Mouse (Mus musculus) heart, embryonic 10.5 days (tissue): ENCODE measurements around the gene Zfp296. TPM values are rescaled to one million over a fixed set of nuclear protein-coding genes. Genes with fewer than 3 reads are reported as not detected.

ENCODE experiments used
- DNase-seq: peaks from one replicate; pipeline ENCODE4 v3.0.0-alpha.2; 2017; ENCODE audit warnings: low spot score
- H3K27ac ChIP-seq: fragments of 300-500 bp; sonication (generic); 2 replicates; pipeline ENCODE4 v1.5.1; 2016; ENCODE audit warnings: mild to moderate bottlenecking
- H3K27me3 ChIP-seq: fragments of 300-500 bp; sonication (generic); 2 replicates; pipeline ENCODE4 v1.6.1; 2016; ENCODE audit warnings: mild to moderate bottlenecking; ENCODE audit not compliant: poor library complexity, insufficient read depth, severe bottlenecking
- H3K36me3 ChIP-seq: fragments of 300-500 bp; sonication (generic); 2 replicates; pipeline ENCODE4 v1.6.1; 2016; ENCODE audit warnings: mild to moderate bottlenecking, moderate library complexity
- H3K4me1 ChIP-seq: fragments of 300-500 bp; sonication (generic); 2 replicates; pipeline ENCODE4 v1.6.1; 2016; ENCODE audit warnings: mild to moderate bottlenecking
- H3K4me3 ChIP-seq: fragments of 300-500 bp; sonication (generic); 2 replicates; pipeline ENCODE4 v1.5.1; 2016; ENCODE audit warnings: mild to moderate bottlenecking, moderate library complexity
- H3K9me3 ChIP-seq: fragments of 300-500 bp; sonication (generic); 2 replicates; pipeline ENCODE4 v1.6.1; 2016; ENCODE audit warnings: mild to moderate bottlenecking, moderate library complexity
- WGBS: fragments of 180-500 bp; shearing (Covaris S2); methylation state at CpG from one replicate; pipeline ENCODE4 v1.1.7; 2016; 5-methylcytosine and 5-hydroxymethylcytosine counted together
- polyA plus RNA-seq: library from polyadenylated mRNA; unstranded; fragments of >200 nt; fragmentation: Nextera tagmentation; extraction: Ambion mirVana; gene quantifications from 2 replicates; pipeline ENCODE4 v1.2.1, GENCODE M21; 2016

The Zfp296 gene
- polyA plus RNA-seq, 1 experiment from 2014 or later, result 0.69 TPM

- peak overlapping the region; percentile 76 for H3K4me3 ChIP-seq
- peaks cover 12% of the 10 kb centered on the region for H3K36me3 ChIP-seq
- H3K27me3 ChIP-seq, result no peaks in the 10 kb centered on the region
- H3K4me1 ChIP-seq, result no peaks in the 10 kb centered on the region
- DNase-seq, result no peak
- peak overlapping the region; percentile 59; the same call in 1 of the 2 replicates for H3K27ac ChIP-seq
- WGBS, result 57% methylated on average over 3 of the region's 3 CpGs
- no peaks in the 10 kb centered on the region for H3K9me3 ChIP-seq
These were observed 50.6 kb downstream of the Zfp296 start for GRCm38 (mm10) chr7:19627721-19628120.

GRCm38 (mm10) chr7:19628192-19628535 is 51.1 kb downstream of the Zfp296 start:
- Histone ChIP-seq H3K36me3 (peaks cover 17% of the 10 kb centered on the region), H3K27me3 (no peaks in the 10 kb centered on the region), H3K27ac (peak overlapping the region; percentile 59), H3K9me3 (no peaks in the 10 kb centered on the region), H3K4me3 (peak overlapping the region; percentile 76), H3K4me1 (no peaks in the 10 kb centered on the region)
- DNase-seq, result no peak
- WGBS, result 14% methylated on average over 17 of the region's 17 CpGs

- Histone ChIP-seq H3K4me1 (peaks cover 4% of the 10 kb centered on the region; the same call in 1 of the 2 replicates), H3K27ac (peak overlapping the region; percentile 59), H3K36me3 (peaks cover 22% of the 10 kb centered on the region), H3K4me3 (peak overlapping the region; percentile 76), H3K9me3 (no peaks in the 10 kb centered on the region), H3K27me3 (no peaks in the 10 kb centered on the region)
- DNase-seq, result peak; percentile 98
- WGBS, result under 1% methylated on average over 57 of the region's 57 CpGs
These were observed 51.7 kb downstream of the Zfp296 start for GRCm38 (mm10) chr7:19628536-19629360.

- peak within 1 kb of the TSS; percentile 76 for H3K4me3 ChIP-seq
- DNase-seq, result peak; percentile 95
- WGBS, result 2% methylated on average over 40 of the region's 41 CpGs
- peaks cover 28% of the 10 kb centered on the region for H3K36me3 ChIP-seq
- H3K27ac ChIP-seq, result peak within 1 kb of the TSS; percentile 59
- H3K4me1 ChIP-seq, result peaks cover 4% of the 10 kb centered on the region; the same call in 1 of the 2 replicates
- no peaks in the 10 kb centered on the region for H3K27me3 ChIP-seq
- no peaks in the 10 kb centered on the region for H3K9me3 ChIP-seq
These were observed 52.3 kb downstream of the Zfp296 start, which contains the start of gene Relb for GRCm38 (mm10) chr7:19629361-19629734. Gene Relb, minus strand, starts transcription at chr7:19629438.

Other genes starting within 250 kb of the Zfp296 start
- gene Ercc1, start 232.5 kb upstream of the Zfp296 start, polyA plus RNA-seq, result 74.0 and 84.2 TPM in 2 replicates
- 23.2 and 27.8 TPM in 2 replicates for gene Cd3eap, start 217.8 kb upstream of the Zfp296 start, polyA plus RNA-seq
- 12.0 and 16.2 TPM in 2 replicates for gene Ppp1r13l, start 217.5 kb upstream of the Zfp296 start, polyA plus RNA-seq
- 19.2 and 19.3 TPM in 2 replicates for gene Ercc2, start 195.3 kb upstream of the Zfp296 start, polyA plus RNA-seq
- gene Klc3, start 173.2 kb upstream of the Zfp296 start, polyA plus RNA-seq, result 4.4 and 5.8 TPM in 2 replicates
- gene Ckm, start 172.5 kb upstream of the Zfp296 start, polyA plus RNA-seq, result 3.6 and 9.8 TPM in 2 replicates
- 7.0 and 8.9 TPM in 2 replicates for gene Mark4, start 118.5 kb upstream of the Zfp296 start, polyA plus RNA-seq
- gene Exoc3l2, start 114.0 kb upstream of the Zfp296 start, polyA plus RNA-seq, result 1.8 and 2.5 TPM in 2 replicates
- 1.5 and 2.0 TPM in 2 replicates for gene Bloc1s3, start 68.9 kb upstream of the Zfp296 start, polyA plus RNA-seq
- 95.3 and 107 TPM in 2 replicates for gene Trappc6a, start 68.9 kb upstream of the Zfp296 start, polyA plus RNA-seq
- gene Nkpd1, start 59.4 kb upstream of the Zfp296 start, polyA plus RNA-seq, result 0.09 and 0.14 TPM in 2 replicates
- gene Ppp1r37, start 14.2 kb upstream of the Zfp296 start, polyA plus RNA-seq, result 17.9 and 30.0 TPM in 2 replicates
- gene Gemin7, start 308 bp downstream of the Zfp296 start, polyA plus RNA-seq, result 149 and 182 TPM in 2 replicates
- 38.7 and 47.6 TPM in 2 replicates for gene Clasrp, start 27.2 kb downstream of the Zfp296 start, polyA plus RNA-seq
- 3.3 and 3.8 TPM in 2 replicates for gene Relb, start 52.2 kb downstream of the Zfp296 start, polyA plus RNA-seq
- gene Clptm1, start 87.7 kb downstream of the Zfp296 start, polyA plus RNA-seq, result 94.1 and 101 TPM in 2 replicates
- gene Apoc2, start 100.7 kb downstream of the Zfp296 start, polyA plus RNA-seq, result 10.8 TPM in 1 of 2 replicates, not detected in the other
- 0.46 TPM in 1 of 2 replicates, not detected in the other for gene Gm44805, start 104.1 kb downstream of the Zfp296 start, polyA plus RNA-seq
- 0.65 TPM in 1 of 2 replicates, not detected in the other for gene Apoc4, start 104.2 kb downstream of the Zfp296 start, polyA plus RNA-seq
- gene Apoc1, start 115.4 kb downstream of the Zfp296 start, polyA plus RNA-seq, result 5.4 and 19.9 TPM in 2 replicates
- 326 and 523 TPM in 2 replicates for gene Apoe, start 121.9 kb downstream of the Zfp296 start, polyA plus RNA-seq
- 237 and 260 TPM in 2 replicates for gene Tomm40, start 138.2 kb downstream of the Zfp296 start, polyA plus RNA-seq
- gene Nectin2, start 173.2 kb downstream of the Zfp296 start, polyA plus RNA-seq, result 130 and 138 TPM in 2 replicates
- 140 and 193 TPM in 2 replicates for gene Bcam, start 193.7 kb downstream of the Zfp296 start, polyA plus RNA-seq
- gene Cblc, start 219.5 kb downstream of the Zfp296 start, polyA plus RNA-seq, result 1.1 and 1.2 TPM in 2 replicates
- 1.3 and 2.7 TPM in 2 replicates for gene Bcl3, start 245.5 kb downstream of the Zfp296 start, polyA plus RNA-seq